Comparison of ENCODE assay signal across 8 mouse cellular contexts in the genomic region with DNA sequence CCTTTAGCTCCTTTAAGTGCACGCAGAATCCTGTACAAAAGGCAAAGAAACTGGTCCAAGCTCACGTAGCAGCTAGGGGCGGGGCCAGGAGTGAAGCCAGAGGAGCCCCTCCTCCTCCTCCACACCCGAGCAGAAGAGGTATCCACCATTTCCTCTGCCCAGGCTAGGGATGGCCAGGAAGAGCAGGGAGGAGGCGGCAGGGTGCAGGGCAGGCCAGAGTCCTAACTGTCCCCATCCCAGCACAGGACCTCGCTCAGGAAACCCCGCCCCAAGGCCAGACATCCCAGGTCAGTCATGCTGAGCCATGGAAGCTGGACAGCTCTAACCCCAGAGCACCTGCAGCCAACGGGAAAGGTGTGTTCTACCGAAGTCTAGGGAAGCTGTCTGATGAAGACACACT. TPM values are rescaled to one million over a fixed set of nuclear protein-coding genes. Genes with fewer than 3 reads are reported as not detected.
DNase-seq lines count a peak whose midpoint lies in the region; ATAC-seq lines count a peak whose summit lies in the region.

No protein-coding gene starts in this region.

- H3K27ac ChIP-seq in brown adipose tissue, adult 24 weeks (replicated peaks; ENCODE audit: low read depth, low read length): peak overlapping the region; percentile 81
- no peak overlapping the region for H3K27ac ChIP-seq in forebrain, embryonic 11.5 days (ENCODE audit: low read depth, low read length)
- no peak overlapping the region for H3K27ac ChIP-seq in hindbrain, embryonic 16.5 days (ENCODE audit: low read depth, low read length)
- H3K27ac ChIP-seq in liver, embryonic 15.5 days (replicated peaks): peak overlapping the region; percentile 87

- peak overlapping the region; percentile 76 for H3K4me3 ChIP-seq in brown adipose tissue, adult 24 weeks (ENCODE audit: insufficient read depth, low read depth, low read length)
- no peak overlapping the region for H3K4me3 ChIP-seq in forebrain, embryonic 11.5 days (ENCODE audit: low read depth, low read length)
- no peak overlapping the region for H3K4me3 ChIP-seq in hindbrain, embryonic 16.5 days (ENCODE audit: low read length)
- H3K4me3 ChIP-seq in liver, embryonic 15.5 days (replicated peaks): peak overlapping the region; percentile 24

- H3K36me3 ChIP-seq in forebrain, embryonic 11.5 days (ENCODE audit: control insufficient read depth, insufficient read depth, low read length): no peaks in the 10 kb centered on the region; the same call in 1 of the 2 replicates
- peaks cover 14% of the 10 kb centered on the region; the same call in 1 of the 2 replicates for H3K36me3 ChIP-seq in hindbrain, embryonic 16.5 days (ENCODE audit: control insufficient read depth, insufficient read depth, low read length)
- H3K36me3 ChIP-seq in liver, embryonic 15.5 days (replicated peaks): peaks cover 14% of the 10 kb centered on the region; the same call in 1 of the 2 replicates

- H3K9ac ChIP-seq in forebrain, embryonic 11.5 days (ENCODE audit: low read length): peak overlapping the region; percentile 23; the same call in 1 of the 2 replicates
- peak overlapping the region; percentile 44 for H3K9ac ChIP-seq in hindbrain, embryonic 16.5 days (ENCODE audit: low read depth, low read length)
- peak overlapping the region; percentile 39 for H3K9ac ChIP-seq in liver, embryonic 15.5 days

- WGBS in forebrain, embryonic 11.5 days: 20% methylated on average over 9 of the region's 9 CpGs
- 25% methylated on average over 9 of the region's 9 CpGs for WGBS in hindbrain, embryonic 16.5 days
- 17% methylated on average over 9 of the region's 9 CpGs for WGBS in liver, embryonic 15.5 days (ENCODE audit: insufficient replicate concordance)

- DNase-seq in forebrain, embryonic 11.5 days (ENCODE audit: low spot score): no peak
- DNase-seq in cerebellum, adult 9-11 months: no peak
- DNase-seq in gastrocnemius, postnatal 4 days (ENCODE audit: low spot score in 2 of 2): no peak
- no peak for DNase-seq in left cerebral cortex, adult 9 months (ENCODE audit: low spot score in 2 of 2)
- no peak for DNase-seq in thymus, adult 18-20 months

- H3K27me3 ChIP-seq in forebrain, embryonic 11.5 days (ENCODE audit: control insufficient read depth, insufficient read depth, low read length): peaks cover 3% of the 10 kb centered on the region; the same call in 1 of the 2 replicates
- no peaks in the 10 kb centered on the region for H3K27me3 ChIP-seq in hindbrain, embryonic 16.5 days (replicated peaks; ENCODE audit: control insufficient read depth, insufficient read depth, low read length)
- H3K27me3 ChIP-seq in liver, embryonic 15.5 days: peaks cover 18% of the 10 kb centered on the region

- no peaks in the 10 kb centered on the region for H3K9me3 ChIP-seq in forebrain, embryonic 11.5 days (ENCODE audit: control insufficient read depth, low read length)
- H3K9me3 ChIP-seq in hindbrain, embryonic 16.5 days (ENCODE audit: control insufficient read depth, low read length): no peaks in the 10 kb centered on the region
- H3K9me3 ChIP-seq in liver, embryonic 15.5 days (replicated peaks): no peaks in the 10 kb centered on the region

- peaks cover 6% of the 10 kb centered on the region for H3K4me1 ChIP-seq in brown adipose tissue, adult 24 weeks (ENCODE audit: control insufficient read depth, insufficient read depth, insufficient read length, low read length)
- peaks cover 5% of the 10 kb centered on the region; the same call in 1 of the 2 replicates for H3K4me1 ChIP-seq in forebrain, embryonic 11.5 days (replicated peaks; ENCODE audit: control insufficient read depth, insufficient read depth, low read length)
- peaks cover 23% of the 10 kb centered on the region for H3K4me1 ChIP-seq in hindbrain, embryonic 16.5 days (ENCODE audit: control insufficient read depth, insufficient read depth, low read depth, low read length)
- peaks cover 51% of the 10 kb centered on the region for H3K4me1 ChIP-seq in liver, embryonic 15.5 days (replicated peaks)

- no peak for ATAC-seq in forebrain, embryonic 11.5 days (replicated peaks; ENCODE audit: low FRiP score)
- no peak for ATAC-seq in hindbrain, embryonic 16.5 days
- peak; percentile 8; the same call in 1 of the 2 replicates for ATAC-seq in liver, embryonic 15.5 days (ENCODE audit: insufficient read depth)

- no peak overlapping the region for H3K4me2 ChIP-seq in forebrain, embryonic 11.5 days (ENCODE audit: low read depth, low read length, severe bottlenecking)
- peak overlapping the region; percentile 16 for H3K4me2 ChIP-seq in hindbrain, embryonic 16.5 days (ENCODE audit: low read length)
- H3K4me2 ChIP-seq in liver, embryonic 15.5 days: peak overlapping the region; percentile 68

RNA-seq across cellular contexts. Expression of a gene that starts 2.9 kb away (rescaled TPM):
- 4.0 and 5.4 TPM in 2 replicates for polyA plus RNA-seq in brown adipose tissue, adult 24 weeks (2012; ENCODE audit: insufficient read depth, insufficient read length, missing spikeins)
- polyA plus RNA-seq in forebrain, embryonic 11.5 days (2014; fragmentation: Nextera tagmentation; extraction: Ambion mirVana): 1.8 and 2.5 TPM in 2 replicates
- 22.2 and 23.4 TPM in 2 replicates for polyA plus RNA-seq in hindbrain, embryonic 16.5 days (2015; fragmentation: Nextera tagmentation; extraction: Ambion mirVana)
- 2.9 and 3.1 TPM in 2 replicates for polyA plus RNA-seq in liver, embryonic 15.5 days (2015; fragmentation: Nextera tagmentation; extraction: Ambion mirVana)
- 10 to 100 TPM; 23.1 to 27.4 TPM for total RNA-seq in gastrocnemius, postnatal 4 days (2021)

RNA-seq across cellular contexts. Expression of a gene that starts 8.9 kb away (rescaled TPM):
- polyA plus RNA-seq in brown adipose tissue, adult 24 weeks (2012; ENCODE audit: insufficient read depth, insufficient read length, missing spikeins): 22.6 and 36.6 TPM in 2 replicates
- 232 and 246 TPM in 2 replicates for polyA plus RNA-seq in forebrain, embryonic 11.5 days (2014; fragmentation: Nextera tagmentation; extraction: Ambion mirVana)
- 94.0 and 117 TPM in 2 replicates for polyA plus RNA-seq in hindbrain, embryonic 16.5 days (2015; fragmentation: Nextera tagmentation; extraction: Ambion mirVana)
- 52.7 and 59.4 TPM in 2 replicates for polyA plus RNA-seq in liver, embryonic 15.5 days (2015; fragmentation: Nextera tagmentation; extraction: Ambion mirVana)
- 100 to 1,000 TPM in 1 of 2 experiments, 10 to 100 TPM in 1; 97.8 to 121 TPM for total RNA-seq in gastrocnemius, postnatal 4 days (2021)

RNA-seq across cellular contexts. Expression of a gene that starts 27.8 kb away (rescaled TPM):
- polyA plus RNA-seq in brown adipose tissue, adult 24 weeks (2012; ENCODE audit: insufficient read depth, insufficient read length, missing spikeins): not detected in 2 replicates
- 10.1 and 10.7 TPM in 2 replicates for polyA plus RNA-seq in forebrain, embryonic 11.5 days (2014; fragmentation: Nextera tagmentation; extraction: Ambion mirVana)
- polyA plus RNA-seq in hindbrain, embryonic 16.5 days (2015; fragmentation: Nextera tagmentation; extraction: Ambion mirVana): 10.0 and 10.2 TPM in 2 replicates
- polyA plus RNA-seq in liver, embryonic 15.5 days (2015; fragmentation: Nextera tagmentation; extraction: Ambion mirVana): 2.8 and 2.9 TPM in 2 replicates
- total RNA-seq in gastrocnemius, postnatal 4 days (2021): 1 to 10 TPM; 1.5 to 2.6 TPM

RNA-seq across cellular contexts. Expression of a gene that starts 42.3 kb away (rescaled TPM):
- 6.5 and 7.0 TPM in 2 replicates for polyA plus RNA-seq in brown adipose tissue, adult 24 weeks (2012; ENCODE audit: insufficient read depth, insufficient read length, missing spikeins)
- polyA plus RNA-seq in forebrain, embryonic 11.5 days (2014; fragmentation: Nextera tagmentation; extraction: Ambion mirVana): 108 and 118 TPM in 2 replicates
- 22.4 and 26.6 TPM in 2 replicates for polyA plus RNA-seq in hindbrain, embryonic 16.5 days (2015; fragmentation: Nextera tagmentation; extraction: Ambion mirVana)
- 53.8 and 58.9 TPM in 2 replicates for polyA plus RNA-seq in liver, embryonic 15.5 days (2015; fragmentation: Nextera tagmentation; extraction: Ambion mirVana)
- 10 to 100 TPM; 24.6 to 28.6 TPM for total RNA-seq in gastrocnemius, postnatal 4 days (2021)

RNA-seq across cellular contexts. Expression of a gene that starts 44.1 kb away (rescaled TPM):
- polyA plus RNA-seq in brown adipose tissue, adult 24 weeks (2012; ENCODE audit: insufficient read depth, insufficient read length, missing spikeins): 2.3 and 2.4 TPM in 2 replicates
- 0.90 and 1.1 TPM in 2 replicates for polyA plus RNA-seq in forebrain, embryonic 11.5 days (2014; fragmentation: Nextera tagmentation; extraction: Ambion mirVana)
- polyA plus RNA-seq in hindbrain, embryonic 16.5 days (2015; fragmentation: Nextera tagmentation; extraction: Ambion mirVana): 2.2 and 2.6 TPM in 2 replicates
- 7.1 and 7.9 TPM in 2 replicates for polyA plus RNA-seq in liver, embryonic 15.5 days (2015; fragmentation: Nextera tagmentation; extraction: Ambion mirVana)
- 1 to 10 TPM; 3.7 to 3.8 TPM for total RNA-seq in gastrocnemius, postnatal 4 days (2021)

Comparison
In these comparisons a context has a peak if more than half of its experiments do, and no peak if none do; other contexts are left out.
1. H3K27ac ChIP-seq: peak in brown adipose tissue, adult 24 weeks (single experiment) and liver, embryonic 15.5 days (single experiment); none in forebrain, embryonic 11.5 days (single experiment) and hindbrain, embryonic 16.5 days (single experiment).
2. H3K4me3 ChIP-seq: peak in brown adipose tissue, adult 24 weeks (single experiment) and liver, embryonic 15.5 days (single experiment); none in forebrain, embryonic 11.5 days (single experiment) and hindbrain, embryonic 16.5 days (single experiment).
3. Peak in every context shown above with its lines, with median percentiles within 50 percentile points of each other: H3K9ac ChIP-seq.